Mouse (Mus musculus) urinary bladder, postnatal 36 days (tissue): ENCODE measurements at regions not wholly inside any gene's neighbourhood (a gene's known extent, or its start where the extent isn't known, plus 50 kb on each side); places are given as distances from the start of the nearest gene placed in this dataset.
A peak's percentile ranks its signal among the peaks of the same experiment; 100 is the strongest.

ENCODE experiments used
- DNase-seq, 2 experiments: peaks; one replicate each; pipeline ENCODE4 v3.0.0; 2022; ENCODE audit warnings: low spot score in 2 of 2, mixed read lengths in 1 of 2

DNA sequence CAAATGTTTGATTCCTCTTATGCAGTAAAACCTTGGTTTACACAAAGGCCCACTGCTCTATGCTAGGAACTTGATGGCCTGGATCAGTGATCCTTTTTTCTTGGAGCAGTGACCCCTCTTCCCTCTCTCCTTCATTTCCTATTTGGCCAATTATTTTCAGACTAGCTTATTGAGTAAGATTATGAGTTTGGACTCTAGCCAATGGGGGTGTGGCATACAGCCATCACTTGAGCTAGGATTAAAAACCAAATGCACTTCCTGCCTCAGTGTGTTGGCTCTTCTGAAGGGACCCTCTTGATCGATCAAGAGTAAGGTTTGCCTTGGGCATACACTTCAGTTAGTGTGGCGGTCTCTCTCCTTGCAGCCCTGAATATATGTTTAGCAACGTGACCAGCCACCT lies 1172.6 kb upstream of the Gulo start:
- no peak for DNase-seq

DNA sequence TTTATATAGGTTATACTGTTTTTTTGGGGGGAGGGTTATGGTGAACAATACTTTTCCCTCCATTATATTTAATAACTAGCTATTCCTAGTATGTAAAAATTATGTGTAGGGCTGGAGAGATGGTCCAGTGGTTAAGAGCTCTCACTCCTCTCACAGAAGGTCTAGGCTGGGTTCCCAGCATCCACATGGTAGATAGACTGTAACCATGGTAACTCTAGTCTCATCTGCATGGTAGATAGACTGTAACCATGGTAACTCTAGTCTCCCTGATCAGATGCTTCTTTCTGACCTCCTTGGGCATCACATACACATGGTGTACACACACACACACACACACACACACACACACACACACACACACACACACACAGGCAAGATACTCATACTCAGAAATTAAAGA lies 1170.5 kb upstream of the Gulo start:
- no peak for DNase-seq

DNA sequence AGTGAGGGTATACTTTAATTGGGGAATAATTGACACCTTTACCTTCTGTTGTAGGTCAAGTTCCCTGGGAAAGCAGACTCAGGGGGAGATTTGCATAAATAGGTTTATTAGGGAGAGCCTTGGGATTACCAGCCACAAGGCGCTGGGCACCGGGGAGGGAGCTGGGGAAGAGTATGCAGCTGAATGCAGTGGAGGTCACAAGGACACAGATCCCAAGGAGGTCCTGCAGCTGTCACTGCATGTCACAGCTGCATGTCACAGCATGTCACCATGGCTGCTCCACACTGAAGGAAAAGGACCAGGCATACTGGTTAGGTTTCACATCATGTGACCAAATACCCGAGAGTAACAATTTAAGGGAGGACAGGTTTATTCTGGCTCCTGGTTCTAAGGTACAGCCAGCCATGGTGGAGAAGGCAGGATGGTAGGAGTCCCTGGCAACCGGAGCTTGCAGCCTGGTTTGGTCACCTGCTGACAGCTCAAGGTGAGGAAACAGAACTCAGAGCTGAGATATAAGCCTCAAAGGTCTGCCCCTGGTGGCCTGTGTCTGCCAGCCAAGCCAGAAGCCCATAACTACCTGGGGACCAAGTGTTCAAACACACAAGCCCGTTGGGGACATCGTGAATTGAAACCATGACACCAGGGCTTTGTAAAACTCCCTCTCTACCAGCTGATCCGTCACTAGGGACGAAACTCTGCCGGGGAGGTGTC lies 1169.5 kb upstream of the Gulo start:
- DNase-seq: no peak

GRCm38 (mm10) chr14:67176672-67177071 lies 1167.7 kb upstream of the Gulo start:
- DNase-seq: no peak

- DNase-seq: no peak
These were observed 1167.1 kb upstream of the Gulo start for GRCm38 (mm10) chr14:67176100-67176499.

DNA sequence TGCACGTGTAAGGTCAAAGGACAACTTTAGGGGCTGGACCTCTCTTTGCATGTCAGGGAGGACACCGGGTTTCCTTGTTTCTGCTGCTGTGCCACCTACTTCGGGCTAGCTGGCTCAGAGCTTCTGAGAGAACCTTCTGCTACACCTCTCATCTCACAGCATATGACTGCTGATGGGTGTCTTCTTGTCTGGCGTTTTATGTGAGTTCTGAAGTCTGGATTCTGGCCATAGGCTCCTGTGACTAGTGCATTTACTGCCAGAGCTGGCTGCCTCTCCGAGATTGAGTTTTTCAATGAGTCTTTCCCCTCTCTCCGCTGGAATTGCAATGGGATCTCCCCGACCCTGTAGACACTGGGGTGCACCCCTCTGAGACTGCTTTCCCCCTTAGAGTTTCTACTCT lies 1165.9 kb upstream of the Gulo start:
- DNase-seq: no peak

GRCm38 (mm10) chr14:67170801-67171200 lies 1161.8 kb upstream of the Gulo start:
- DNase-seq: no peak

GRCm38 (mm10) chr14:67170248-67170647 lies 1161.2 kb upstream of the Gulo start:
- DNase-seq: no peak

GRCm38 (mm10) chr14:67169201-67169600 lies 1160.2 kb upstream of the Gulo start:
- DNase-seq: no peak

DNA sequence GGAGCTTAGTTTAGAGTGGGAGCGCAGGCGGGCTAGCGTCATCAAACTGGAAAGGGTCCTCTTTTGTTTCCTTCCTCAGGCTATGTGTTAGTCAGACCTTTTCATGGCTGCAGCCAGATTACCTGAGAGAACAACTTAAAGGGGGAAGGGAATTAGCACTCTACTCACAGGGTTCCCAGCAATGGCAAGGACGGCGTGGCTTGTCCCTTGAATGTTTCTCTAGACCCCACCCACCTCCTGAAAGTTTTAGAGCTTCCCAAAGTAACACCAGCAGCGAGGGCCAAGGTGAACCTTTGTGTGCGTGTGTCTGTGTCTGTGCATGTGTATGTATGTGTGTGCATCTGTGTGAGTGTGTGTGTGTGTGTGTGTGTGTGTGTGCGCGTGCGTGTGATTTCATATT lies 1151.0 kb upstream of the Gulo start:
- no peak for DNase-seq

DNA sequence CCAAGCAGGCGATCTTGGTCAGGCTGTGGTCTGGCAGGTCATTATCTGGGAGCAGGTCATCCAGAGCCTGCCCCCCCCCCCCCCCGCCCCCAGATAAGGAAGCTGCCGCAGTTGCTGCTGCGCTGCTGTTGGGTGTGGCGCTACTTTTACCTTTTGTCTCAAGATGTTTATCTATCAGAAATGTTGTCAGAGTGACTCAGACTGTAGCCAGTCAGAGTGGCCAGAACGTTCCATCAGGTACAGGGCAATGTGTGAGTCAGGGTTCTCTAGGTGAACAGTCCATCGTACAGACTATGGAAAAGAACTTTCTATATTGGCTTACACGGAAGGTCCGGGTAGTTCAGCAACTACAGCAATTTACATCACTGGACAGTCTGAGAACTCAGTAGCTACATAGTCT lies 1149.9 kb upstream of the Gulo start:
- DNase-seq: peak in 1 of 2 experiments; percentile 44

DNA sequence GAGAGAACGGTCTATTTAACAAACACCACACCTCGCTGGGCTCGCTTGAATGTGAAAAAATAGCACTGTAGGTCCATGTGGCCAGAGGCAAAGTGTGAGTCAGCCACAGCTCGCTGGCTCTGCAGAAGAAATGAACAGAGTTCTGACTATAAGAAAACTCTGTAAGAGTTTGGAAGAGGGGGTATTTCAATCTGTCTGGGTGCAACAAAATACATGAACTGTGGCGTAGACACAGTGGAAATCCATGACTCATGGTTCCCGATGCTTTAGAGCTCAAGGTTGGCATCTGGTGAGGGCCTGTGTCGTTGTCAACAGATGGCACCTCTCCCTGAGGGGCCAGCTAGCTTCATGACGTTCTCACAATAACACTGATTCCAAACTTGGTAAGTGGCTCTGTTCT lies 1147.4 kb upstream of the Gulo start:
- no peak for DNase-seq

GRCm38 (mm10) chr14:67153621-67154020 lies 1144.6 kb upstream of the Gulo start:
- no peak for DNase-seq

DNA sequence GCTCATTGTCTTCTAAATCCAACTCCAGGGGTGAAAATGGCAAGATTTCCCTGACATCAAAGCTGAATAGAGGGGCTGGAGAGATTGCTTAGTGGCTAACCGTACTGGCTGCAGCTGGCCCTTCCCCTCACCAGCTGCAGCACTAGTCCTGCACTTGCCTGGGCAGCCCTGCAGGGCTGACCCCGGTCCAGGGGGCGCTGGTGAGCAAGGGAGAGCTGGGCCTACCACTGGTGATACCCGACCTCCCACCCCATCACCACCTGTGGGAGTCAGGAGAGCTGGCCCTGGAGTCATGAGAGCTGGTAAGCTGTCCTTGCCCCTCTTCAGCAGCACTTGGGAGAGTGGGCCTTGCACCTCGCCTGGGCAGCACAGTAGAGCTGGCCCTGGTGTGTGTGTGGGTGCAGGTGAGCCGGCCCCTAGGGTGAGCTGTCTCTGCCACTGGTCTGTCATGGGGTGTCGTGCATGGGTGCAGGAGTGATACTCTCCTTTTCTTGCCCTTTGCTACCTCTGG lies 1141.0 kb upstream of the Gulo start:
- no peak for DNase-seq

DNA sequence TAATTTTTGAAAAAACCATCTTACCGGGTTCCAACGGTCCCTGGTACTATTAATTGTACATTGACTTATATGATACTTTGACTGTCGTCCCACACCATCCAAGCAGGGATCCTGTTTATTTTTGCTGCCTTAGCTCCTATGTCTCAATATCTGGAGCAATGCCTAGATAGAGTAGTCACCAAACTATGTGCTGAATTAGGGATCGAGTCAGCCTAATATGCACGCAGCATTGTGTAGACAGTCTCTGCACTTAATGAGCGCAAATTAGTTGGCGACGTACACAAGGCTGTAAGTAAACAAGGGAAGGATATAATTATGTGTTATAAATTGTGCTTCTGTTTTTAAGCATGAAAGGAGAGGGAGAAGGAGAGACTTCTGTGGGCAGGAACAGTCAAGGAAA lies 1140.1 kb upstream of the Gulo start:
- DNase-seq: no peak

- DNase-seq: no peak
These were observed 1137.6 kb upstream of the Gulo start for GRCm38 (mm10) chr14:67146602-67147001.

- DNase-seq: no peak
These were observed 1136.0 kb upstream of the Gulo start for GRCm38 (mm10) chr14:67145046-67145445.

DNA sequence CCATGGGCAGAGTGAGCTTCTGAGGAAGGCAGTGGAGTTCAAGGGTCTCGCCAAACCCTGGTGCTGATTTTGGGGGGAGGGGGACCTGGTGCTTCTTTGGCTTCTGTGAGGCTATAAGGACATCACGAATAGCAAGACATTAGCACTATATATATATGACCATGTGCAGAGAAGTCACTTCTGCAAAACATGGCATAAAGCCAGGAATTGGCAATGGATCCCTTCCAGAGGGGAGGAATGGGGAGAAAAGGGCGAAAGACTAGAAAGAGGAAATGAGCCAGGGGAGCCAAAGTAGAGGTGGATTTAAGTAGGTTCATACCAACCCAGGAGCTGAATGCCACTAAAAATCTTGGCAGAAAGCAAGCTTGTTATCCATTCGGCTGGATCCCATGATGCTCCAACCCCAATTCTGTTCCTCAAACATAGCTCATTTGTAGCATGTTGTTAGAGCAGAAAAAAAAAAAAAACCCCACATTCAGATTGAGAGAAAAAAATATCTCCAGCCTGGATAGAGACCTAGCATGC lies 1135.5 kb upstream of the Gulo start:
- DNase-seq: no peak

DNA sequence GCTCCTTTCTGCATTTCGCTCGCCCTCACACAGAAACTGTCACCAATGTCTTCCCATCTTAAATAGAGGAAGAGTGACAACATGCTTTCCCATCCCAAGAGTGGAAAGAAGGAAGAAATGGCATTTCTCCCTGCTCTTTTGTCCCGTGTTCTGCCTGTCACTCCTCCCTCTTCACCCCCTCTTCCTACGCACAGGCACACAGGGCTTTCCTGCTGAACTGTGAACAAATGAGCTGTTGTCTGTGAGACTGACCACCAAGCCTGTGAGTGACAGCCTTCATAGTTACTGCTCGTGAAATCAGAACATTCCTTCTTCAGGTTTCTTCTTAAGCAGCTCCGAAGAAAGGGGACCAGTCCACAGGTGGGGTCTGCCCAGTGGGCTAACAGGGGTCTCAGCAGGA lies 1134.8 kb upstream of the Gulo start:
- no peak for DNase-seq

- no peak for DNase-seq
These were observed 1133.7 kb upstream of the Gulo start for GRCm38 (mm10) chr14:67142556-67143250.

GRCm38 (mm10) chr14:67141581-67142441 lies 1132.8 kb upstream of the Gulo start:
- no peak for DNase-seq

- no peak for DNase-seq
These were observed 1132.1 kb upstream of the Gulo start for GRCm38 (mm10) chr14:67141151-67141550.
